ENCODE assay signal across 28 mouse cellular contexts in genomic region chr14:117781724-117782123, GRCm38 (mm10).
DNase-seq lines count a peak whose midpoint lies in the region; ATAC-seq lines count a peak whose summit lies in the region.
"Had no signal": no experiment of that assay in that cellular context is flagged by ENCODE, and none has a peak within 500 bp of the region (broad histone marks: within the 10 kb centered on the region; RNA-seq: fewer than 3 reads in every experiment).

No protein-coding gene starts in this region.

- H3K4me3 ChIP-seq in limb, embryonic 12.5 days (replicated peaks) = no peak overlapping the region
- no peak overlapping the region for H3K4me3 ChIP-seq in forebrain, embryonic 11.5 days (ENCODE audit: low read depth, low read length)
- H3K4me3 ChIP-seq: embryonic facial prominence, embryonic 10.5 days; embryonic facial prominence, embryonic 13.5 days; erythroblast, embryonic 14.5 days; forebrain, embryonic 13.5 days; gastrocnemius, adult 2 months; heart, embryonic 12.5 days; heart, embryonic 15.5 days had no signal

- no peaks in the 10 kb centered on the region for H3K9me3 ChIP-seq in limb, embryonic 12.5 days
- H3K9me3 ChIP-seq in forebrain, embryonic 11.5 days (ENCODE audit: control insufficient read depth, low read length) = no peaks in the 10 kb centered on the region
- H3K9me3 ChIP-seq: embryonic facial prominence, embryonic 10.5 days; embryonic facial prominence, embryonic 13.5 days; forebrain, embryonic 13.5 days; heart, embryonic 12.5 days; heart, embryonic 15.5 days had no signal

- WGBS in limb, embryonic 12.5 days = 20% methylated on average over 5 of the region's 5 CpGs
- 58% methylated on average over 5 of the region's 5 CpGs for WGBS in forebrain, embryonic 11.5 days

- H3K9ac ChIP-seq in limb, embryonic 12.5 days (replicated peaks) = no peak overlapping the region
- H3K9ac ChIP-seq in forebrain, embryonic 11.5 days (ENCODE audit: low read length) = no peak overlapping the region
- H3K9ac ChIP-seq: embryonic facial prominence, embryonic 13.5 days; forebrain, embryonic 13.5 days; heart, embryonic 12.5 days; heart, embryonic 15.5 days; hindbrain, embryonic 14.5 days had no signal

- H3K27ac ChIP-seq in limb, embryonic 12.5 days = no peak overlapping the region
- no peak overlapping the region for H3K27ac ChIP-seq in forebrain, embryonic 11.5 days (ENCODE audit: low read depth, low read length)
- H3K27ac ChIP-seq: embryonic facial prominence, embryonic 10.5 days; embryonic facial prominence, embryonic 13.5 days; forebrain, embryonic 13.5 days; gastrocnemius, adult 2 months; heart, embryonic 15.5 days; hindbrain, embryonic 14.5 days; hindbrain, postnatal 0 days had no signal

- intact Hi-C loops in heart, postnatal 36 days (cut with DNase I) = no loop called here

- DNase-seq in heart, adult 11 months = peak; percentile 61
- no peak for DNase-seq in heart, postnatal 36 days
- peak; percentile 66 for DNase-seq in forelimb bud, embryonic 11.5 days (ENCODE audit: low read depth, low spot score)
- no peak for DNase-seq in adrenal gland, postnatal 36 days
- no peak for DNase-seq in forebrain, embryonic 11.5 days (ENCODE audit: low spot score)
- DNase-seq: adrenal gland, postnatal 10 days; cerebellum, adult 11 months; cerebellum, adult 2 months; cerebellum, adult 9-11 months; cerebellum, postnatal 25 days; gastrocnemius, adult 2 months; gastrocnemius, postnatal 14 days; heart, adult 18-20 months; heart, postnatal 10 days; heart, postnatal 4 days had no signal

- ATAC-seq in limb, embryonic 12.5 days (ENCODE audit: insufficient number of reproducible peaks, insufficient read depth, low FRiP score, low TSS enrichment, low read depth) = peak; percentile 46; the same call in 1 of the 2 replicates
- ATAC-seq in forebrain, embryonic 11.5 days (replicated peaks; ENCODE audit: low FRiP score) = no peak
- ATAC-seq: activated CD4-positive, CD25-positive, alpha-beta regulatory T cell, adult 4 months; CD4-positive, CD25-positive, alpha-beta regulatory T cell, adult 4 months; forebrain, embryonic 13.5 days; forebrain, embryonic 16.5 days; hindbrain, postnatal 0 days; intestine, postnatal 0 days had no signal

- H3K4me2 ChIP-seq in limb, embryonic 12.5 days = no peak overlapping the region
- no peak overlapping the region for H3K4me2 ChIP-seq in forebrain, embryonic 11.5 days (ENCODE audit: low read depth, low read length, severe bottlenecking)
- H3K4me2 ChIP-seq: embryonic facial prominence, embryonic 13.5 days; forebrain, embryonic 13.5 days; heart, embryonic 12.5 days; heart, embryonic 15.5 days; hindbrain, embryonic 14.5 days had no signal

- H3K36me3 ChIP-seq in limb, embryonic 12.5 days = no peaks in the 10 kb centered on the region
- H3K36me3 ChIP-seq in forebrain, embryonic 11.5 days (ENCODE audit: control insufficient read depth, insufficient read depth, low read length) = no peaks in the 10 kb centered on the region
- H3K36me3 ChIP-seq: embryonic facial prominence, embryonic 10.5 days; embryonic facial prominence, embryonic 13.5 days; heart, embryonic 12.5 days; heart, embryonic 15.5 days had no signal

- H3K4me1 ChIP-seq in limb, embryonic 12.5 days (replicated peaks) = peaks cover 22% of the 10 kb centered on the region
- peaks cover 4% of the 10 kb centered on the region; the same call in 1 of the 2 replicates for H3K4me1 ChIP-seq in forebrain, embryonic 11.5 days (replicated peaks; ENCODE audit: control insufficient read depth, insufficient read depth, low read length)
- H3K4me1 ChIP-seq: heart, embryonic 12.5 days; heart, embryonic 15.5 days had no signal

- H3K27me3 ChIP-seq in limb, embryonic 12.5 days = peaks cover 28% of the 10 kb centered on the region; the same call in 1 of the 2 replicates
- H3K27me3 ChIP-seq in forebrain, embryonic 11.5 days (ENCODE audit: control insufficient read depth, insufficient read depth, low read length) = no peaks in the 10 kb centered on the region
- H3K27me3 ChIP-seq: embryonic facial prominence, embryonic 13.5 days; forebrain, embryonic 13.5 days; heart, embryonic 12.5 days; heart, embryonic 15.5 days had no signal

Comparison
In these comparisons a context has a peak if more than half of its experiments do, and no peak if none do; other contexts are left out.
1. DNase-seq: peak in heart, adult 11 months (single experiment) and forelimb bud, embryonic 11.5 days (single experiment); none in heart, postnatal 36 days (0 of 2), adrenal gland, postnatal 36 days (0 of 2) and forebrain, embryonic 11.5 days (single experiment).